Mouse (Mus musculus) right cerebral cortex, postnatal 4 days (tissue): ENCODE results near the gene Terb1.

ENCODE experiments used
- DNase-seq: peaks from one replicate; pipeline ENCODE4 v3.0.0-alpha.2; 2022

Terb1 gene

DNA sequence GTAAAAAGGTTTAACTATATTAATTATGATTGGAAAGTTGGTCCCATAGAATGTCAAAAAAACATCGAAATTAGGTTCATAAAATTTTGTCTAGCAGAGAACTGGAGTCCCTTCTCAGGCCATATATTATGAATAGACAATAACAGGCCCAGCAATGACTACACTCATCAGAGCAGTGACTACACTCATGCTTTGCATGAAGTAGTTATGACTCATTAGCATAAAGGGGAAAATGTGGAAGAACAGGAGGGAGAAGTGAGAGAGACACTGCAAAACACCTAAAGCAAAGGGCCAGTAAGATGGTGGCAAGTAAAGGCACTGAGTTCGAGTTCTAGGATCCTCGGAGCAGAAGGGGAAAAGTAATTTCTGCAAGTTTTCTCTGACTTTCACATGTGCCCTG is 63.7 kb downstream of the Terb1 start:
- DNase-seq = no peak

DNA sequence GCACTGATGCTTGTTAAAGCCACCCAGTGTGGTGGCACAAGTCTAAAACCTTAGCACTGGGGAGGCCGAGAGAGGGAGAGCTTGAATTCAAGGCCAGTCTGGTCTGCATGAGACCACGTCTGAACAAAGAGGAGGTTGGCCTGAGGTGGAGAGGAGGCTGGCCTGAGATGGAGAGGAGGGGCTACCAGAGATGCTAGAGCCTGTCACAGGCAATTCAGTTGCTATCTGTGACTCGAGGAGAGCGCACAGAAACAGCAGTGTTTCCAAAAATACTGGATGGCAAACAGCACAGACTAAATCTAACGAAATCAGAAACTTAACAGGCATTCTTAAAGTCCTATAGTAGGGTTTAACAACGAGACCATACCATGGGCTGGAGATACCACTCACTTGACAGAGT is 64.5 kb downstream of the Terb1 start:
- DNase-seq = no peak

DNA sequence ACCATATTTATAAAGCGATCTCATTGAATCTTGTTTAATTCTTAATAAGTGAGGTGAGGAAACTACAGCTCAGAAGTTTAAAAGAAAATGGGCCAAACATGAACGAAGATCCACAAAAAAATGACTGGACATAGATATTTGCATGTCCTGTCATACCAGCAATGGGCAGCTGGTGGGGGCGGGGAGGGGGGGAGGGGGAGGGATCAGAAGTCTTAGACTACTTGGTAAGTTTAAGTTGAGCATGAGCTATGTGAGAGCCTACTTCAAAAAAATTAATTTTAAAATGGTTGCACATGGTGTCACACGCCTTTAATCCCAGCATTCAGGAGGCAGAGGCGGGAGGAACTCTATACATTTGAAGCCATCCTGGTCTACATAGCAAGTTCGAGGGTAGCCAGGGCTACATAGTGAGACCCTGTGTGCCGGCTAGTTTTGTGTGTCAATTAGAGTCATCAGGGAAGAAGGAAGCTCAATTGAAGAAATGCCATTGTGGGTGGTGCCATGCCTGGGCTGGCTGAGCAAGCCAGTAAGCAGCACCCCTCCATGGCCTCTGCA is 66.5 kb downstream of the Terb1 start:
- no peak for DNase-seq

DNA sequence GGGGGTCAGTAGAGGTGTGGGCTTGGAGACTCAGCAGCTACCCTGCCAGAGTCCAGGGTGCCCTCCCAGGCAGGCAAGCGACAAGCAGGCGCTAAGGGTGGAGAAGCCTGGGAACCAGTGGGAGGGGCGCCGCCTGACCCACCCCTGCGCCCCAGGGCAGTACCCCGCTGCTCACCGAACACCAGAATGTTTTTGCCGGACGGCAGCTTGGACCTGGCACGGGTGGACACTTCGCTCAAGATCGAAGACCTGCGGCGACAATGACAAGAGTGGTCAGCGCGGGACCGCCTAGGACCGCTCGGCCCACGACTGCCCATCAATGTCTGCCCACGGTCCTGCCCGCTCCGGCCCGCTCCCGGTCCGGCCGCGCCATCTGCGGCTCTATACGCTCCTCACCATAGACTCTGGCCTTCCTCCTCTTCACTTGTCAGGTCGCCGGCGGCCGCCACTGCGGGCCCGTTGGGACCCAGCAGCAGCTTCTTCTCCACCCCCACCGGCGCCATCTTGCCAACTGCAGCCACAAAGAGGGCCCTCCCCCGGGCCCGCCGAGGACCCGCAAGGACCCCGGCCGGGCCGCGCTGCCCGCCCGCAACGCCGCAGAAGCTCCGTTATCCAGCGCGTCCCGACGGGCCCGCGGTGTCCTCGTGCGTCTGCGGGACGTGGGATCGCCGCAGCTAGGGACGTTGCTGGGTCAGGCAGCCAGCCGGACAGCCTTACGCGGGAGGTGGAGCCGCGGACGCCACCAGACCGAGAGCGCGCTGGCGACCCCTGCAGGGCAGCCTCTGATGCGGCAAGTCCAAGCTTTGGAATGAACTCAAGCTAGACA is 67.2 kb downstream of the Terb1 start, which contains the start of gene Dync1li2:
Gene Dync1li2, minus strand, starts transcription at position 749 of the 826 bp plus-strand sequence.
- peak; percentile 97 for DNase-seq

DNA sequence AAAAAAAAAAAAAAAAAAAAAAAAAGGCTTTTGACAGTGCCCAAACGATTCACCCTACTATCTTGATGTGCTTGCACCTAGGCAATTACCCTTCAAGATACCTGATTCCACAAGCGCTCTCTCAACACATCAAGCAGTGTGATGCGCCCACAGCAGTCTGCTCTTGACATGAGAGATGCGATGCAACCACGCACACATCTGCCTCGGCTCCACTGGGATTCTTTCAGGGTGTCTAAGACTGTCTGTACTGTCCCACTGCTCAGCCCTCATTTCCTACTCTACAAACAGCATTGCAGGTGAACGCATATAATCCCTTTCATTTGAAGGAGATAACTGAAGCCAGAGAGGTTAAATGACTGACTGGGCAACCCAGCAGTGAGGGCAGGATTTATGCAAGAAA is 68.1 kb downstream of the Terb1 start:
- no peak for DNase-seq

DNA sequence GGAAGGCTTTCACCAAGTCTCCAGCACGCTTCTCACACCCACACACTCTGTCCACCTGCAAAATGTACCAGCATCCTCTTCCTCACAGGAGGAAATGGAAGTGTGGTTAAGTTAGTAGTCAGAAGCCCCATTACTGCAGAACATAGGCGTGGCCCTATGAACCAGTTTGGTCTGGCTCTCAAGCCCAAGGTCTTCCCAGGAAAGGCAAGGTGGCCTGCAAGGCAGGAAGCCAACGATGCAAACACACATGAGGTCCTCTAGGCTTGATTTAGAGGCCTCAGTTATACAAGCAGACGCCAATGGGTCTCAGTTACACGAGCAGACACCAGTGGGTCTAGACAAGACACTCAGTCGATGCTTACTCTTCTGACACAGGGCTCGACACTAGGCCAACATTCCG is 70.2 kb downstream of the Terb1 start:
- no peak for DNase-seq

DNA sequence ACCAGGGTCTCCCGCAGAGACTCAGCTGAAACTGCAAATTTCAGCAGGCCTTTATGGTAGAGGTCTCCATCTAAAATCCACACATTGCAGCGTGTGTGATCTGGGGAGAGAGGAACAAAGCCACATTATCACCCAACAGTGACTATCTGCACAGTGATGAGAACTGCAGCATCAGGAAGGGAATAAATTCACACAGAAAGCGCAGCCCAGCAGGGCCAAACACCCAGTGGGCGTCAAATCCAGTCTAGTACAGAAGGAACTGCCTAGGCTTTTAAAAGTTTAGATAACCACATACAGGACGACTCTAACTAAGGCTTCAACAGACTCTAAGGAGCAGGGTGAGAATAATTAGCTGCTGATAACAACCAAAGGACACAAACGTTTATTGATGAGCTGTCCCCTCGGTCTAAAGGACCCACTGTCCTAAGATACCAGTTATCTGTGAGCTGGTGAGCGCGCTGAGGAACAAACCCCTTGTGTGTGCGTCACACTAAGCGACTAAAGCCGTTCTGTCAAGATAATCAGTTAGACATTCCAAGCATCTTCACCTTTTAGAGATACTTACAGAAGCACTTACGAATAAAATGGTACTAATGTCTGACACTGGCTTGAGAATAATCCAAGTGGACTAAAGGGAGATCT is 72.1 kb downstream of the Terb1 start:
- no peak for DNase-seq

DNA sequence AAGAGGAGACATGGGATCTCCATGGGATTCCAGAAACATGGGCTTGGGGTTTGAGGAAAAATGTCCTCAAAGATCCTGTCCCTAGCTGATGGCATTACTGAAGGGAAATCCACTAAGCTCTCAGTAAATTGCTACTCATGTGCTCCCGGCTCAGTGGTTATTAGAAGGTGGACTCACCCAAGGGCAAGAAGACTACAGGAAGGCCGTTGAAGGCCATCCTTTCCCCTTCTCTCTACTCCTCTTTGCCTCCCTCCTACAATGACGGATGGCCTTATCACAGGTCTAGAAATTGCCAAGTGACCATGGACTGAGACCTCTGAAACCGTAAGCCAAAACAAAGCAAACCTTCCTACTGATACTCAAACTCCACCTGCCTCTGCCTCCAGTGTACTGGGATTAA is 73.1 kb downstream of the Terb1 start:
- no peak for DNase-seq

DNA sequence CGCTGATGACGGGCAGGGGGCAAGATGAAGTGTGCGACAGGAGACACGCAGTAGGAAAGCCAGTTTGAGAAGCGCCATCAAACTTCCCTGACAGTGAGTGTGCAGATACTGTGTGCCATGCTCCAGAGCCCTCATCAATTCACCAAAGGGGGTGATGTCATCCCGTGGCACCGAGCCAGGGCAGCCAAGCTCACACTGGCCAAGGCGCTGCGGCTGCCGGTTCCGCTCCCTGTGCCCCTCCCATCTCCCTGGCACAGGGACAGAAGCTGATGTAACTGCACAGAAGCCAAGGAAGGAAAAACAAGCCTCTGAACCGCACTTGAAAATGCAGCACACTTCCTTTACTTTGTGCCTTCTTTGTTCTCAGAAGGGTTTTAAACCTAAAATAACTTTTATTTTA is 73.7 kb downstream of the Terb1 start:
- DNase-seq = peak; percentile 94

DNA sequence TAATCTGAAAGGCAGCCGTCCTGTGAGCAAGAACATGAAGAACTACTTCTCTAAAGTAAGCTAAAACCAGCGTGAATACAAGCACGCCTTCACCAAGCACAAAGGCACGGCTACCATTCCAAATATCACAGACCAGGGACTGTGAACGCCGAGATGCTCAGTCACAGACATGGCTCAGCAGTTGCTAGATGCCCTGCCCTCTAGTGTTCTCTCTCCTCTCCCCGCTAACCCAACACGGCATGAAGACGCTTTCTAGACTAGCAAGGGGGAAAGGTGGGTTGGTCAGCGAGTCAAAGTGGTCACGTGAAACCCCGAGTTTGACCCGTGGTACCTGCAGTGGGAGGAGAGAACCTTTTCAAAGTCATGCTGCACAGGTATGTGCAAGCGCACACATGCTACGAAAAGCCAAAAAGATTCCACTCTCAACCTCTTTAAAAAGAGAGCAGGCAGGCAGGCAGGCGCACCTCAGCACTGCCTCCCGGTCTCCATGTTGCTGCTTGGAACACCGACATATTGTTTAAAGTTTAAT is 74.8 kb downstream of the Terb1 start:
- no peak for DNase-seq

DNA sequence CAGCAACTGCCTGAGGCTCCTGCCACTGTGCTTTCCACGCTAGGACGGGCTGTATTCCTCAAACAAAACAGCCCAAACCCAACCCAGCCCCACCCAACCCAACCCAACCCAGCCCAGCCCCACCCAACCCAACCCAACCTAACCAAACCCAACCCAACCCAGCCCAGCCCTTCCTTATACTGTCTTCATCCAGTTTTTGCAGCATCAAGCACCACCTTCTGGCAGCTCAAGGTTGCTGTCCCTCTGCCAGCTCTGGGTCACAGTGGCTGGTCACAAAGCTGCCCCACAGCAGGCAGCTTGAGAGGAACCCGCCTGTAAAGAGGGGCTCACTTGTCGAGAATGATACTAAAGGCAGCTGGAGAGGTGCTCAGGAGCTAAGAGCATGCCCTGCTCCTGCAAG is 75.4 kb downstream of the Terb1 start:
- DNase-seq = no peak

DNA sequence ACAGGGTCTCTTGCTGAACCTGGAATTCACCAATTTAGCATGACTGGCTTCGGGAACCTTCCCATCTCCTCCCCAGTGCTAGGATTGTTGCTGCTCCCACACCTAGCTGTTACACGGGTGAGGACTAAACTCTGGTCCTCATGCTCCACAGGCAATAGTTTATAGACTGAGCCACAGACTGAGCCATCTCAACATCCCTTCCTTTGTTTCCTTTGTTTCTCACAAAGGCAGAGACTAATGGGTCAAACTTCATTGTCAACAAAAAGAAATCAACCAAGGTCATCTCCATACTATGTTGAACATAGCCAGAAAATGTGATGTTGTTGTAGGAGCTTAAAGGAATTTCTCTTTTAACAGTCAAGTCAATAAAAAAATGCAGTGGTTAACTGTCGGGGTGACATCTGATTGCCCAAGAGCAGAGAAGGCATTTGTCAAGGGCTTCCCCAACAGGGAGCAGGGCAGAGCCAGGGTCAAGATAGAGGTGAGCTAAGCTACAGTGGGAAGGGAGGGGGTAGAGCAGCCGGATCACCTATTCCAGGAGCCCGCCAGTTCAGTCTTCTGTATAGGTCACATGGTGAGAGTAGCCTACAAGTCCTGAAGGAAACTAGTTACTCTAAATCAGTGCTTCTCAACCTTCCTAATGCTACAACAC is 76.4 kb downstream of the Terb1 start:
- no peak for DNase-seq

DNA sequence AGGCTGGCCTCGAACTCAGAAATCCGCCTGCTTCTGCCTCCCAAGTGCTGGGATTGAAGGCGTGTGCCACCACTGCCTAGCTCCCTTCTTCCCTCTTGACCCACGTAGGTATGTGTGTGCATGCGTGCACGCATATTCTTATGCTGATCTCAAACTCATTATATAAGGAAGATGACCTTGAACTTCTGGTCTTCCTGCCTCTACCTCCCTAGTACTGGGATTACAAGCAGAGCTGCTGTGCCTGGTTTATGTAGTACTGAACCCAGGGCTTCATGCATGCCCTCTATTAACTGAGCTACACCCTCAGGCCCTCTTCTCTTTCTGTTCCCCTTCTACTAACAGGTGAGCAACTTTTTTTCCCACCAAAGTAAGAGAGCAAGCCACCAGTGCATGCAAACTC is 77.1 kb downstream of the Terb1 start:
- no peak for DNase-seq

DNA sequence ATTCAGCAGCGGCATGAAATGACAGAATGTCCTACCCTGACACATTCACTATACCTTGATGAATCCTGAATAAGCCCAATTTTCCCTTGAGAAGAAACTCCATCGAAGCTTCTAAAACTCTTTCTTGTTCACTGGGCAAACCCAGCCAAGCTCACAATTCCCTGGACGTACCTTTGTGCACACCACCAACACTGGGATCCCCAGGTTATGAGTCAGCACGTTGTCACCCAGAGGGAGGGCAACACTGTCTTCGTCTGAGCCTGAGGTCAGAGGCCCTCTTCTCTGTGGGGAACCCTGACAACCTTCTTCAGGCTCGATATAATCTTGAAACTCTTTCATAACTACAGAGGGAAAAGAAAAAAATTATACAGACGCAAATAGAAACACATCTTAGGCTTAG is 79.5 kb downstream of the Terb1 start:
- no peak for DNase-seq

DNA sequence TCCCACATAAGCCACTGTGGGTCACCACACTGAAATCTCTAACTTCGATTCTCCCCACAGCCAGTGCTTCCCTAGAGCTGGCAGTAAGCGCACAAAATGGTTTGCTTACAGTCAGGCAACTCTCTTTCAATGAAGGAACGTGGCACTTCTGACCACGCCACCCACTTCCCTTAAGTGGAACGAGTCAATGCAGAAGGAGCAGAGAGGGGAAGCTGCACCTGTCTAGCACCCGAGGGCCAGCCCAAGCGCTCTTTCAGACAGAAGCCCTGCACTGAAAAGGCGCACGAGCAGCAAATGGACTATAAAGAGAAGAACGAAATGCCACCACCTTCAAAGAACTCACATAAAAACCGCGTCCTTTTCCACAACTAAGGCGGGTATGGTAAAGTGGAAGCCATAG is 82.0 kb downstream of the Terb1 start:
- no peak for DNase-seq

DNA sequence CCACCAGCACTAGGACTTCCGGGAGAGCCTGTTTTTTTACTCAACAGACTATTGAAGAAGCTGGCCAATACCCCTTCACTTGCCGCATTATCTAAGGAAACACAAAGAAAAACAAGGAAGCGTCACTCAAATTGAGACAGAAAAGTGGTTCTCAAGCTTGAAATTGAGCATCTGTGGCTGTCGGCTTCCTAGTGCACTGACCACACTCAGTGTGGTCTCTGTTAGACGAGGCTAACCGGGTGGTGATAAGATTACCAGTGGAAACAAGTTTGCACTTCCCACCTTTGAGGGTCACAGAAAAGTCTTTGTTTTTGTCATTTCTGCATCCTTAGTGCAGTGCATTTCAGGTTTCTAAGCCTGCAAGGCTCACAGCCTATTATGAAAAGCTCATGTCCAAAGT is 87.4 kb downstream of the Terb1 start:
- DNase-seq = no peak

DNA sequence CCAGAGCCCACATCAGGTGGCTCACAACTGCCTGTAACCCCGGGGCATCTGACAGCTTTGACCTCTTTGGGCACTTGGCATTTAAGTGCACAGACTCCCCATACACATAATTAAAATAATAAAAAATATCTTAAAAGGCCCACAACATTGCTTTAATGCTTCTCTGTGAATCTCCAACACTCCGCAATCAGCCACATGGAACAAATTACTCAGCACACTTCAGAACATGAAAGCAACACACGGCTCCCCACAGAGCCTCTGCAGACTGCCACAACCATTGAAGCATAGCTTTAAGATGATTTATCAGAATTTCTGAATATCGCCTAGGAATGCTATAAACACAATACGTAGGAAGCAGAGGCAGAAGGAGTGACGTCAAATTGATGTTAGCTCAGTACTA is 93.7 kb downstream of the Terb1 start:
- DNase-seq = no peak

DNA sequence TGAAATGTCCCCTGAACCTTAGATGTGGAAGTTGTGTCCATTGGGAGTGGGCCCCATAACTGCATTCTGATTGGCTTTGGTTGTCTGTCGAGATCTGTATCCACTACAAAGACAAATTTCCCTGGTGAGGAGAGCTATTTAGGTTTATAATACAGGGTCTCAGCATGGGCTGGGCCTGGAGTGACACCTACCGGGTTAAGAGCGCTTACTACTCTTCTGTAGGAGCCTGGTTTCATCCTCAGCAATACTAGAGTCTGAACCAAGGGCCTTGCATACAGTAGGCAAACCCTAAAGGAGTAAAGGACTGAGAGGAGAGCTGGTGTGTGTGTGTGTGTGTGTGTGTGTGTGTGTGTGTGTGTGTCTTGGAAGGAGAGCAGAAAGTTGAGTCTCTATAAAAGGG is 95.5 kb downstream of the Terb1 start:
- DNase-seq = no peak

DNA sequence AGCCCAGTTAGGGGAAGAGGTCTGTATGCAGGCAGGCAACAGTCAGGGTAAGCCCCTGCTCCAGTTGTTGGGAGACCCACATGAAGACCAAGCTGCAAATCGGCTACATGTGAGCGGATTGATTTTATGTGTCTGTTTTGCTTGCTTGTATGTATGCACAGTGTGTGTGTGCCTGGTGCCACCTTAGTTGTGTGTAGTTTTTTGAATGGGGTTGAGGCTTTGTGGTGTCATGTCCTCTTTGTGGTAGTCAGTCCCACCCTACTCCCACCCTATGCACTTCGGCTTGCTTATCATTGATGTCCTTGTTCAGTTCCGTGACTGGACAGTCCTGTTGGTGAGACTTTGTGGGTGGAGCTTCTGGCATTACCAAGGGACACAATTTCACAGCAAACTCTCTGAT is 95.9 kb downstream of the Terb1 start:
- DNase-seq = no peak

DNA sequence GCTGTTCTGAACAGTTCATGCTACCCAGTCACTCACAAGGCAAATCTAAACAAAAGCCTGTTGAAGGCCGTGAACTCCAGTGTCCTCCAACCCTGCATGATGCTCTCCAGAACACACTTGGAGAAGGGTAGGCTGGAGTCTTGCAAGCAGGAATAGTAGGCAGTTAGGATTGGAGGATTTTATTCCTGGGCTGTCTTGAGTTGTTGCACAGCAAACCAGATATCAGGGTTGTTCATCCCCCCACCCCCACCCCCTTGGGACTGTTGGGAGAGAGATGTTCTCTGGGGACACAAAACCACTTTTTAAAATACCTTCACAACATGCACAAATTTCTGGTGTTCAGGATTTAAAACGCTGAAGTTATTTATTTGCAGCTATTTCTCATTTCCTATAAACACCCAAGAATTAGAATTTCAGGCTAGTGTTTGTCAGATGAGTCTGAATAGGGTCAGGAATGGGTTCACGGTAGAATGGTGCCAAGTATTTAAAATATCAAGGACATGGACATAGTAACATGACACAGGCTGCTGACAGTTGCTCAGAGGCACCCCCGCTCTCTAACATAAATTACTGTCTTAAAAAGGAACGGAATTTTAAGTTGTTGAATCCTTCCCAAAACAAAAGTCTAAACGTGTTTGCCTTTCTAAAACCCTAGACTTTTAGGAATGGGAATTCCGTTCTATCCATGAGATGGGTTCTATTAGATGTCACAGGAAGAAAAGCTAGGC is 96.7 kb downstream of the Terb1 start:
- no peak for DNase-seq

DNA sequence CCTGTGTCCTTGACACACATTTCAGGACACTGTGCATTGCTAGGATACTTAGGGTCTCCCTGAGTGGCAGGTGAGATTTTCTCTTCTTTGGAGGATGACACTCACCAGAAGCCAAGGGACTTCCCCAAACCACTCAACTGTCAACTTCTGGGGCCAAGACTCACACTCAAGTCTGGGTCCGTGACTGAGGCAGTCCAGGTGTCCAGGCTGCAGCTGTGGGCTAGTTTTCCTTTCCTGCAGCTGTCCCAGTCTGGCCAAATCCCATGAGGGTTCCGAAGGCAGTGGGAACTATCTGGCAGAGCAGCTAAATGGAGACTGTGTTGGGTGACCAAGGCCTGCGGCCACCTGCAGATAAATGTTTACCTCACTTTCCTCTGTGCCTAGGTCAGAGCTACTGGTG is 97.7 kb downstream of the Terb1 start:
- no peak for DNase-seq

DNA sequence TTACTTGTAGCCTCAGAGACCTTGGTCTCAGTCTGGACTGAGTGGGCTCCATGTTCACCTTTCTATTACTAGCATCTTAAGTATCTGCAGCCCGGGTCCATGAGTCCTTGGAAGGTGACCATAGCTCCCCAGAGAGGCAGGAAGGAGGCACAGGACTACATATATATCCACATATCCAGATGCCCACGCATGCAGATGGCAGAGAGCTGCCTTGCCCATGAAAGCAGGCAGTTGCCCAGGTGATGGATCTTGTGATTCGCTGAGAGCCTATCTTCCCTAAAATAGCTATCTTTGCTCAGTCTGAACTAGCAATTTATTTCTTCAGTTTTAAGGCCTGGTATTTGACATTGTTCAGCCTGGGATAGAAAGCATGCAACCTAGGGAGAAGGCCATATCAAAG is 98.2 kb downstream of the Terb1 start:
- no peak for DNase-seq
